Mouse (Mus musculus): ENCODE measurements around the gene Lrsam1. TPM values are rescaled to one million over a fixed set of nuclear protein-coding genes. Genes with fewer than 3 reads are reported as not detected.

The Lrsam1 gene
- total RNA-seq, 1 experiment, result 16.7 TPM

DNA sequence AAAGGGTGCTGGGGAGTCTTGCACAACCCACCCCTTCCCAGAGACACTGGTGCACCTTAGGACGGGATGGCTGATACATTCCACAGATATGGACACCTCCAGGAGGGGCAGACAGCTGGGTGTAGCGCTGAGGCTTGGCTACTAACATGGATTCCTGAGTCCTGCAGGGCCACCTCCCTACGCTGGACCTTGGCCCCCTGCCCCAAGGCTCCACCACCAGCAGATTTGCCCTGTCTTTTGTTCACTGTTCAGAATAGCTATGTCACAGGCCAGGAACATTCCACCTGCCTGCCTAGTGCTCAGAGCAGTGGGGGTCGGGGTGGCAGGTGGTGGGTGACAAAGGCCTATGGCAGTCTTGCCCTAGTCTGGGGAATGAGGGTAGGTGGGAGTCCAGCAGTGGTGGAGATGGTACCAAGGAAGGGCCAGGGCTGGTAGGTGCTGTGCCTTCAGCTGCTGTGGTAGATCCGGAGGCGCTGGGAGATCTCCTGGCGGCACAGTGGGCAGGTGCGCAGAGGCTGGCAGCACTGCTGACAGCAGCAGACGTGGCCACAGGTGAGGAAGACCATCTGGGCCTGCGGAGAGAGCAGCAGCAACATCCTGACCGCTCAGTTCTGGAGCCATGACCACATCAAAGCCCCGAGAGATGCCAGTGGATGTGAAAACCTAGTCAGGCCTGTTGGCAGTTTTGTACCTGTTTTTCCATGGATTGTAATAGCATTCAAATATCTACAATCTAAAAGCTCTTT is 34.9 kb downstream of the Lrsam1 start:
- TF ChIP-seq ZC3H11A (IDR thresholded peaks at IDR 0.05; ENCODE audit: borderline replicate concordance, low read depth, low read length), result no peak
- TF ChIP-seq HCFC1 (IDR thresholded peaks at IDR 0.05; ENCODE audit: borderline replicate concordance, insufficient read depth, low read length), result no peak
- no peak for TF ChIP-seq MAFK (IDR thresholded peaks at IDR 0.05; ENCODE audit: insufficient read depth, low read depth, low read length)
- no peak for TF ChIP-seq ZNF384 (IDR thresholded peaks at IDR 0.05; ENCODE audit: low read depth, low read length)
- TF ChIP-seq CHD2 (IDR thresholded peaks at IDR 0.05; ENCODE audit: low read depth, low read length), result no peak

DNA sequence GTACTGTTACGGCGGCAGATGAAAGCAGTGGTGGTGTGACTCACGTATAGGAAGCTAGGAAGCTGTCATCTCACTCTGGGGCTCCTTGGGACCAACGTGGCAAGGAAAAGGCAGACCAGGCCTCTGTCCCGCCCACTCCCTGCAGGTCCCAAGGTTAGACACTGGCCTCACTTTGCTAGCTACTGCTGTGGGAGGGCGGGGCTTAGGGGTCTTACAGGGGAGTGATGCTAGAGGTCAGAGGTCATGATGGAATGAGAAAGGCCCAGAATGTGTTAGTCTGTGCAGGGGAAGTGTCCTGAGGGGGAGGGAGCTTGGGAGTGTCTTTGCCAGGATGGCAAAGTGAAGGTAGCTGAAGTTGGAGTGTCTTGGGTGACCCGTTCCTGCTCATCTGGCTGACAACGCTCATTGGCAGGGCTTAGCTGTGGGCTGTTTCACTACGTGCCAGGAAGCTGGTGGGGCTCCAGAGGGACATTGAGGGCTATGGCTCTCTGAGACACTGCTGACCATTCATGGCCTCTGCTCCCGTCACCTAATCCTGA is 37.0 kb downstream of the Lrsam1 start:
- TF ChIP-seq CHD2 (IDR thresholded peaks at IDR 0.05; ENCODE audit: low read depth, low read length) (no peak), ZNF384 (IDR thresholded peaks at IDR 0.05; ENCODE audit: low read depth, low read length) (no peak)
- peaks cover 46% of the 10 kb centered on the region for H3K36me3 ChIP-seq (ENCODE audit: control insufficient read depth, insufficient read depth, low read length, poor library complexity, severe bottlenecking)

More for the DNA sequence above, 34.9 kb downstream of the Lrsam1 start:
- peaks cover 33% of the 10 kb centered on the region for H3K36me3 ChIP-seq (ENCODE audit: control insufficient read depth, insufficient read depth, low read length, poor library complexity, severe bottlenecking)
- peaks cover 0 to 40% of the 10 kb centered on the region in 2 experiments; a peak in 1 of 4 replicates for H3K4me1 ChIP-seq (ENCODE audit: control insufficient read depth in 2 of 2, insufficient read depth in 2 of 2, low read length in 2 of 2, poor library complexity in 1 of 2)
- DNase-seq (ENCODE audit: low read depth, low spot score), result no peak
- no peak overlapping the region for H3K9ac ChIP-seq (ENCODE audit: insufficient read depth, low read depth, low read length, poor library complexity, severe bottlenecking)
- in situ Hi-C loops (cut with MboI; ENCODE audit: low sequenced_read_pairs in 2 of 2, unreplicated experiment in 2 of 2), result no loop called here
- H3K4me3 ChIP-seq (ENCODE audit: insufficient read depth in 1 of 2, low read depth in 1 of 2, low read length in 2 of 2, poor library complexity in 1 of 2, severe bottlenecking in 1 of 2), result no peak overlapping the region
- no peak overlapping the region for H3K27ac ChIP-seq (ENCODE audit: insufficient read depth, low read depth, low read length, poor library complexity, severe bottlenecking)
- no peaks in the 10 kb centered on the region for H3K9me3 ChIP-seq (ENCODE audit: control insufficient read depth, insufficient read depth, low read depth, low read length)

DNA sequence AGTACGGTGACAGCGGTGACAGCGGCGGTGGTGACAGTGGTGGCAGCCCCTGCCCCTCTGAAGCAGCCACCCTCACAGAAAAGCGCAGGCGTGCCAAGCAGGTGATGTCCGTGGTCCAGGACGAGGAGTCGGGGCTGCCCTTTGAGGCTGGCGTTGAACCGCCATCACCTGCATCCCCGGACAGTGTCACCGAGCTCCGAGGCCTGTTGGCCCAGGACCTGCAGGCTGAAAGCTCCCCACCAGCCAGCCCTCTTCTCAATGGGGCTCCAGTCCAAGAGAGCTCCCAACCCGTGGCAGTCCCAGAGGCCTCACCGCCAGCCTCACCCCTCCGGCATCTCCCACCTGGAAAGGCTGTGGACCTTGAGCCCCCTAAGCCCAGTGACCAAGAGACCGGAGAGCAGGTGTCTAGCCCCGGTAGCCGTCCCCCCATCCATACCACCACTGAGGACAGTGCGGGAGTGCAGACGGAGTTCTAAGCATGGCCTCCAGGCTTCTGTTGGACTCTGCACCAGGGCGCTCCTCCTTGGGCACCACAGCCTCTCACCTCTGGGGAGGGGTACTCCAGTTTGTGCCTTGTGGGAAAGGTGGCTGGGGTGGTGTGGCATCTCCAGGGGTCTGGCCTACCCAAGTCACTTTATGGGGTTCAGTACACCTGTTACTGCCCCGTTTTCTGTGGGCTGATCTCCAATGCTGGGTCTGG is 37.7 kb downstream of the Lrsam1 start:
- H3K36me3 ChIP-seq (ENCODE audit: control insufficient read depth, insufficient read depth, low read length, poor library complexity, severe bottlenecking), result peaks cover 53% of the 10 kb centered on the region
- peak overlapping the region in 1 of 2 experiments; percentile 36; a peak in 1 of 4 replicates for H3K4me3 ChIP-seq (ENCODE audit: insufficient read depth in 1 of 2, low read depth in 1 of 2, low read length in 2 of 2, poor library complexity in 1 of 2, severe bottlenecking in 1 of 2)
- H3K9ac ChIP-seq (ENCODE audit: insufficient read depth, low read depth, low read length, poor library complexity, severe bottlenecking), result no peak overlapping the region
- DNase-seq (ENCODE audit: low read depth, low spot score), result no peak
- TF ChIP-seq HCFC1 (IDR thresholded peaks at IDR 0.05; ENCODE audit: borderline replicate concordance, insufficient read depth, low read length), result no peak
- TF ChIP-seq ZNF384 (IDR thresholded peaks at IDR 0.05; ENCODE audit: low read depth, low read length), result no peak
- TF ChIP-seq ZC3H11A (IDR thresholded peaks at IDR 0.05; ENCODE audit: borderline replicate concordance, low read depth, low read length), result no peak
- TF ChIP-seq MAFK (IDR thresholded peaks at IDR 0.05; ENCODE audit: insufficient read depth, low read depth, low read length), result no peak
- TF ChIP-seq CHD2 (IDR thresholded peaks at IDR 0.05; ENCODE audit: low read depth, low read length), result no peak
- H3K4me1 ChIP-seq (ENCODE audit: control insufficient read depth in 2 of 2, insufficient read depth in 2 of 2, low read length in 2 of 2, poor library complexity in 1 of 2), result peaks cover 0 to 29% of the 10 kb centered on the region in 2 experiments; a peak in 1 of 4 replicates
- no peaks in the 10 kb centered on the region for H3K9me3 ChIP-seq (ENCODE audit: control insufficient read depth, insufficient read depth, low read depth, low read length)
- in situ Hi-C loops (cut with MboI; ENCODE audit: low sequenced_read_pairs in 2 of 2, unreplicated experiment in 2 of 2), result loop anchor here in 1 of 2 experiments (5.0 kb wide), 1 partner anchor 61 kb away; no protein-coding TSS in a partner anchor
- H3K27ac ChIP-seq (ENCODE audit: insufficient read depth, low read depth, low read length, poor library complexity, severe bottlenecking), result no peak overlapping the region

More for the DNA sequence above, 37.0 kb downstream of the Lrsam1 start:
- Histone ChIP-seq H3K4me3 (ENCODE audit: insufficient read depth in 1 of 2, low read depth in 1 of 2, low read length in 2 of 2, poor library complexity in 1 of 2, severe bottlenecking in 1 of 2) (no peak overlapping the region), H3K9me3 (ENCODE audit: control insufficient read depth, insufficient read depth, low read depth, low read length) (no peaks in the 10 kb centered on the region), H3K9ac (ENCODE audit: insufficient read depth, low read depth, low read length, poor library complexity, severe bottlenecking) (no peak overlapping the region), H3K27ac (ENCODE audit: insufficient read depth, low read depth, low read length, poor library complexity, severe bottlenecking) (no peak overlapping the region), H3K4me1 (ENCODE audit: control insufficient read depth in 2 of 2, insufficient read depth in 2 of 2, low read length in 2 of 2, poor library complexity in 1 of 2) (peaks cover 0 to 30% of the 10 kb centered on the region in 2 experiments; a peak in 1 of 4 replicates)
- in situ Hi-C loops (cut with MboI; ENCODE audit: low sequenced_read_pairs in 2 of 2, unreplicated experiment in 2 of 2), result loop anchor here in 1 of 2 experiments (5.0 kb wide), 1 partner anchor 62 kb away; no protein-coding TSS in a partner anchor
- no peak for DNase-seq (ENCODE audit: low read depth, low spot score)

DNA sequence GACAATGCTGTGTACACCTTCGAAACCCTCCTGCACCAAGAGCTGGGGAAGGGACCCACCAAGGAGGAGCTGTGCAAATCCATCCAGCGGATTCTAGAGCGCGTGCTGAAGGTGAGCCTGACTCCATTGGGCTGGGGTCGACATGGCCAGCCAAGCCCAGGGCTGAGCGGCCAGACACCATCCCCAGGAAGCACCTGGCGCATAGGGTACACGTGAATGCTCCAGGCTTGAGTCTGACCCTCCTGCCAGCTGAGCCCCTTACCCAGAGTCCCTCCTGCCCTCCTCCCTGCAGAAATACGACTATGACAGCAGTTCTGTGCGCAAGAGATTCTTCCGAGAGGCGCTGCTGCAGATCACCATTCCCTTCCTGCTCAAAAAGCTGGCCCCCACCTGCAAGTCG is 38.9 kb downstream of the Lrsam1 start:
- TF ChIP-seq CHD2 (IDR thresholded peaks at IDR 0.05; ENCODE audit: low read depth, low read length) (no peak), ZNF384 (IDR thresholded peaks at IDR 0.05; ENCODE audit: low read depth, low read length) (no peak), ZC3H11A (IDR thresholded peaks at IDR 0.05; ENCODE audit: borderline replicate concordance, low read depth, low read length) (no peak), MAFK (IDR thresholded peaks at IDR 0.05; ENCODE audit: insufficient read depth, low read depth, low read length) (no peak), HCFC1 (IDR thresholded peaks at IDR 0.05; ENCODE audit: borderline replicate concordance, insufficient read depth, low read length) (no peak)
- in situ Hi-C loops (cut with MboI; ENCODE audit: low sequenced_read_pairs in 2 of 2, unreplicated experiment in 2 of 2), result loop anchor here in 1 of 2 experiments (5.0 kb wide), 1 partner anchor 60 kb away; no protein-coding TSS in a partner anchor
- no peak overlapping the region for H3K4me3 ChIP-seq (ENCODE audit: insufficient read depth in 1 of 2, low read depth in 1 of 2, low read length in 2 of 2, poor library complexity in 1 of 2, severe bottlenecking in 1 of 2)
- H3K9ac ChIP-seq (ENCODE audit: insufficient read depth, low read depth, low read length, poor library complexity, severe bottlenecking), result no peak overlapping the region
- H3K4me1 ChIP-seq (ENCODE audit: control insufficient read depth in 2 of 2, insufficient read depth in 2 of 2, low read length in 2 of 2, poor library complexity in 1 of 2), result peaks cover 0 to 28% of the 10 kb centered on the region in 2 experiments; a peak in 2 of 4 replicates
- H3K36me3 ChIP-seq (ENCODE audit: control insufficient read depth, insufficient read depth, low read length, poor library complexity, severe bottlenecking), result peaks cover 58% of the 10 kb centered on the region
- no peak for DNase-seq (ENCODE audit: low read depth, low spot score)
- H3K9me3 ChIP-seq (ENCODE audit: control insufficient read depth, insufficient read depth, low read depth, low read length), result no peaks in the 10 kb centered on the region
- no peak overlapping the region for H3K27ac ChIP-seq (ENCODE audit: insufficient read depth, low read depth, low read length, poor library complexity, severe bottlenecking)
